Mouse (Mus musculus) brain, embryonic 14.5 days (tissue): ENCODE measurements around the gene Dip2b.

Experiments
- CTCF ChIP-seq: fragments of 200-500 bp; IDR thresholded peaks from 2 replicates; pipeline ENCODE4 v1.5.1; 2012; ENCODE audit warnings: inconsistent platforms, mild to moderate bottlenecking, moderate library complexity, borderline replicate concordance; ENCODE audit not compliant: insufficient read depth, insufficient read length; ENCODE audit errors: extremely low read depth
- POLR2A ChIP-seq: fragments of 200-500 bp; IDR thresholded peaks from 2 replicates; pipeline ENCODE4 v1.6.1; 2012; ENCODE audit warnings: mild to moderate bottlenecking, inconsistent platforms, borderline replicate concordance; ENCODE audit not compliant: poor library complexity, insufficient read depth, insufficient read length, severe bottlenecking; ENCODE audit errors: extremely low read depth

DNA sequence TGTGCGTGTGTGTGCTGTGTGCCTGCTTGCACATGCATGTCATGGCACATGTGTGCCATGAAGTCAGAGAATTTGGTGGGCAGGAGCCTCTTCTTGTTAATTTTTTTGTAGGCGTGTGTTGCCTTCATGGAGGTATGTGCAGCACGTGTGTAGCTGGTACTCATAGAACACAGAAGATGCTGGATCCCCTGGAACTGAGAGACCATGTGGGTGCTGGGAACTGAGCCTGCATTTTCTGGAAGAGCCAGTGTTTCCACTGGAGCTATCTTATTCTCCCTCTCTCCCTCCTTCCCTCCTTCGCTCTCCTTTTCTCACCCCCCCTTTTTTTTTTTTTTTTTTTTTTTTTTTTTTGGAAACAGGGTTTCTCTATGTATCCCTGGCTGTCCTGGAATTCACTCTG lies 30.6 kb downstream of the Dip2b start:
- no peak for TF ChIP-seq POLR2A
- TF ChIP-seq CTCF, result no peak
